Mouse (Mus musculus): ENCODE data around the gene Asap2.

Gene Asap2

GRCm38 (mm10) chr12:21306721-21307120 lies 316.5 kb downstream of the Asap2 start:
- no peak for DNase-seq (ENCODE audit: extremely low read depth, low read depth, low spot score)

- no peak for DNase-seq (ENCODE audit: extremely low read depth, low read depth, low spot score)
Observed at GRCm38 (mm10) chr12:21312201-21312600, 321.9 kb downstream of the Asap2 start.

- peak; percentile 11 for DNase-seq (ENCODE audit: extremely low read depth, low read depth, low spot score)
Observed at GRCm38 (mm10) chr12:21315923-21316868, 325.9 kb downstream of the Asap2 start, which contains the start of gene Iah1. Iah1 (plus strand) TSS chr12:21316389.

- peak; percentile 19 for DNase-seq (ENCODE audit: extremely low read depth, low read depth, low spot score)
Observed at GRCm38 (mm10) chr12:21316869-21317265, 326.6 kb downstream of the Asap2 start.

- DNase-seq (ENCODE audit: extremely low read depth, low read depth, low spot score), result peak; percentile 21
Observed at GRCm38 (mm10) chr12:21318143-21318895, 328.1 kb downstream of the Asap2 start.
